Mouse (Mus musculus): ENCODE results near the gene Mmd. TPM values are rescaled to one million over a fixed set of nuclear protein-coding genes. Genes with fewer than 3 reads are reported as not detected.

The Mmd gene
- polyA plus RNA-seq (2012; rRNA removed): 78.5 and 102 TPM in 2 replicates

GRCm38 (mm10) chr11:90249025-90249650 lies at the start of gene Mmd:
Gene Mmd (plus strand): TSS chr11:90249456.
- TF ChIP-seq POLR2A (IDR thresholded peaks at IDR 0.05; ENCODE audit: borderline replicate concordance, extremely low read depth, insufficient read depth, insufficient read length, poor library complexity, severe bottlenecking) (peak; percentile 95), CTCF (IDR thresholded peaks at IDR 0.05; ENCODE audit: borderline replicate concordance, extremely low read depth, insufficient read depth, insufficient read length) (no peak)
- DNase-seq (ENCODE audit: low read depth): peak; percentile 99

- no peak for DNase-seq (ENCODE audit: low read depth)
- no peak for TF ChIP-seq POLR2A (IDR thresholded peaks at IDR 0.05; ENCODE audit: borderline replicate concordance, extremely low read depth, insufficient read depth, insufficient read length, poor library complexity, severe bottlenecking)
- TF ChIP-seq CTCF (IDR thresholded peaks at IDR 0.05; ENCODE audit: borderline replicate concordance, extremely low read depth, insufficient read depth, insufficient read length): no peak
These were observed 48.4 kb upstream of the Mmd start for GRCm38 (mm10) chr11:90200826-90201225.

- no peak for DNase-seq (ENCODE audit: low read depth)
- no peak for TF ChIP-seq CTCF (IDR thresholded peaks at IDR 0.05; ENCODE audit: borderline replicate concordance, extremely low read depth, insufficient read depth, insufficient read length)
- TF ChIP-seq POLR2A (IDR thresholded peaks at IDR 0.05; ENCODE audit: borderline replicate concordance, extremely low read depth, insufficient read depth, insufficient read length, poor library complexity, severe bottlenecking): no peak
These were observed 35.0 kb upstream of the Mmd start for GRCm38 (mm10) chr11:90214246-90214645.

- no peak for DNase-seq (ENCODE audit: low read depth)
- TF ChIP-seq POLR2A (IDR thresholded peaks at IDR 0.05; ENCODE audit: borderline replicate concordance, extremely low read depth, insufficient read depth, insufficient read length, poor library complexity, severe bottlenecking) (no peak), CTCF (IDR thresholded peaks at IDR 0.05; ENCODE audit: borderline replicate concordance, extremely low read depth, insufficient read depth, insufficient read length) (no peak)
These were observed 29.1 kb upstream of the Mmd start for GRCm38 (mm10) chr11:90220022-90220645.

- TF ChIP-seq CTCF (IDR thresholded peaks at IDR 0.05; ENCODE audit: borderline replicate concordance, extremely low read depth, insufficient read depth, insufficient read length) (no peak), POLR2A (IDR thresholded peaks at IDR 0.05; ENCODE audit: borderline replicate concordance, extremely low read depth, insufficient read depth, insufficient read length, poor library complexity, severe bottlenecking) (no peak)
- DNase-seq (ENCODE audit: low read depth): no peak
These were observed 28.5 kb upstream of the Mmd start for GRCm38 (mm10) chr11:90220750-90221149.

GRCm38 (mm10) chr11:90224914-90225470 lies 24.3 kb upstream of the Mmd start:
- DNase-seq (ENCODE audit: low read depth): no peak
- TF ChIP-seq CTCF (IDR thresholded peaks at IDR 0.05; ENCODE audit: borderline replicate concordance, extremely low read depth, insufficient read depth, insufficient read length): no peak
- no peak for TF ChIP-seq POLR2A (IDR thresholded peaks at IDR 0.05; ENCODE audit: borderline replicate concordance, extremely low read depth, insufficient read depth, insufficient read length, poor library complexity, severe bottlenecking)

GRCm38 (mm10) chr11:90227000-90227922 lies 22.0 kb upstream of the Mmd start:
- TF ChIP-seq CTCF (IDR thresholded peaks at IDR 0.05; ENCODE audit: borderline replicate concordance, extremely low read depth, insufficient read depth, insufficient read length) (no peak), POLR2A (IDR thresholded peaks at IDR 0.05; ENCODE audit: borderline replicate concordance, extremely low read depth, insufficient read depth, insufficient read length, poor library complexity, severe bottlenecking) (no peak)
- DNase-seq (ENCODE audit: low read depth): peak; percentile 71

GRCm38 (mm10) chr11:90228251-90228949 lies 20.9 kb upstream of the Mmd start:
- TF ChIP-seq CTCF (IDR thresholded peaks at IDR 0.05; ENCODE audit: borderline replicate concordance, extremely low read depth, insufficient read depth, insufficient read length): no peak

GRCm38 (mm10) chr11:90229800-90230199 lies 19.5 kb upstream of the Mmd start:
- no peak for DNase-seq (ENCODE audit: low read depth)
- TF ChIP-seq CTCF (IDR thresholded peaks at IDR 0.05; ENCODE audit: borderline replicate concordance, extremely low read depth, insufficient read depth, insufficient read length) (no peak), POLR2A (IDR thresholded peaks at IDR 0.05; ENCODE audit: borderline replicate concordance, extremely low read depth, insufficient read depth, insufficient read length, poor library complexity, severe bottlenecking) (no peak)

More at GRCm38 (mm10) chr11:90228251-90228949, 20.9 kb upstream of the Mmd start:
- no peak for DNase-seq (ENCODE audit: low read depth)

GRCm38 (mm10) chr11:90230671-90231070 lies 18.6 kb upstream of the Mmd start:
- no peak for TF ChIP-seq CTCF (IDR thresholded peaks at IDR 0.05; ENCODE audit: borderline replicate concordance, extremely low read depth, insufficient read depth, insufficient read length)
- no peak for TF ChIP-seq POLR2A (IDR thresholded peaks at IDR 0.05; ENCODE audit: borderline replicate concordance, extremely low read depth, insufficient read depth, insufficient read length, poor library complexity, severe bottlenecking)
- no peak for DNase-seq (ENCODE audit: low read depth)
